Comparison of ENCODE assay signal across 8 mouse cellular contexts in the genomic region with DNA sequence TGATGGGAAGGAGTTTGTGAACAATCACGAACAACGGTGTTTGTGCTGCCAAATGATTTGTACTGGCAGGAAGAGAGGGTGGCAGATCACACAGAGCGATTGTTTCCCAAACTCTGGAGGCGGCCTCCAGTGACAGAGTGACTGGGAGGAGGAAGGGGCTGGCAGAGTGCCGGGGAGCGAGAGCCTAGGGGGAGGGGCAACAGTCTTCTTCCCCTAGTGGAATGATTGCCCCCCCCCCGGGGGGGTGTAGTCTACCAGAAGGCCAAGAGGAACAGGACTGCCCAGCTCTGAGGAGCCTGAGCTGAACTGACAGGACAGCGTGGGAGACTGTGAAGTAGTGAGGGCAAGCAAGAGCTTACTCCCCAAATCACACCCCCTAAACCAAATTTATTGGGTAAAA.
DNase-seq lines count a peak whose midpoint lies in the region; ATAC-seq and TF ChIP-seq lines count a peak whose summit lies in the region.

No protein-coding gene starts in this region.

- 3% methylated on average over 8 of the region's 8 CpGs for WGBS in embryonic facial prominence, embryonic 11.5 days
- 2% methylated on average over 8 of the region's 8 CpGs for WGBS in intestine, embryonic 15.5 days
- WGBS in midbrain, embryonic 11.5 days, result 3% methylated on average over 8 of the region's 8 CpGs
- 2% methylated on average over 8 of the region's 8 CpGs for WGBS in stomach, embryonic 14.5 days

- H3K9ac ChIP-seq in embryonic facial prominence, embryonic 11.5 days (replicated peaks; ENCODE audit: low read length), result no peak overlapping the region
- no peak overlapping the region for H3K9ac ChIP-seq in intestine, embryonic 15.5 days
- H3K9ac ChIP-seq in midbrain, embryonic 11.5 days (ENCODE audit: low read length), result peak overlapping the region; percentile 28; the same call in 1 of the 2 replicates
- H3K9ac ChIP-seq in stomach, embryonic 14.5 days (replicated peaks; ENCODE audit: low read depth, low read length), result no peak overlapping the region

- no peaks in the 10 kb centered on the region for H3K36me3 ChIP-seq in embryonic facial prominence, embryonic 11.5 days (replicated peaks; ENCODE audit: control insufficient read depth, insufficient read depth, low read depth, low read length)
- H3K36me3 ChIP-seq in intestine, embryonic 15.5 days, result no peaks in the 10 kb centered on the region
- H3K36me3 ChIP-seq in midbrain, embryonic 11.5 days (ENCODE audit: control insufficient read depth, insufficient read depth, low read length), result no peaks in the 10 kb centered on the region
- no peaks in the 10 kb centered on the region for H3K36me3 ChIP-seq in stomach, embryonic 14.5 days (ENCODE audit: control insufficient read depth, insufficient read depth, low read length)

- H3K27me3 ChIP-seq in embryonic facial prominence, embryonic 11.5 days (ENCODE audit: control insufficient read depth, insufficient read depth, low read length), result no peaks in the 10 kb centered on the region
- peaks cover 7% of the 10 kb centered on the region; the same call in 1 of the 2 replicates for H3K27me3 ChIP-seq in intestine, embryonic 15.5 days (replicated peaks)
- peaks cover 2% of the 10 kb centered on the region; the same call in 1 of the 2 replicates for H3K27me3 ChIP-seq in midbrain, embryonic 11.5 days (ENCODE audit: control insufficient read depth, insufficient read depth, low read length)
- H3K27me3 ChIP-seq in stomach, embryonic 14.5 days (ENCODE audit: control insufficient read depth, insufficient read depth, low read length), result no peaks in the 10 kb centered on the region

- H3K27ac ChIP-seq in embryonic facial prominence, embryonic 11.5 days (replicated peaks; ENCODE audit: low read depth, low read length), result 0 out of 2 replicates have a peak overlapping the region, but pooled peaks have one; percentile 13
- H3K27ac ChIP-seq in intestine, embryonic 15.5 days, result 0 out of 2 replicates have a peak overlapping the region, but pooled peaks have one; percentile 28
- H3K27ac ChIP-seq in midbrain, embryonic 11.5 days (ENCODE audit: low read depth, low read length), result peak overlapping the region; percentile 14; the same call in 1 of the 2 replicates
- peak overlapping the region; percentile 44; the same call in 1 of the 2 replicates for H3K27ac ChIP-seq in stomach, embryonic 14.5 days (ENCODE audit: low read length)

- H3K4me2 ChIP-seq in embryonic facial prominence, embryonic 11.5 days (ENCODE audit: low read depth, low read length), result peak overlapping the region; percentile 23; the same call in 1 of the 2 replicates
- peak overlapping the region; percentile 42 for H3K4me2 ChIP-seq in intestine, embryonic 15.5 days (replicated peaks)
- H3K4me2 ChIP-seq in midbrain, embryonic 11.5 days, result no peak overlapping the region; the same call in 1 of the 2 replicates
- H3K4me2 ChIP-seq in stomach, embryonic 14.5 days (replicated peaks; ENCODE audit: low read depth, low read length), result peak overlapping the region; percentile 32

- peak; percentile 95 for DNase-seq in brain, embryonic 14.5 days (ENCODE audit: low read depth)
- peak; percentile 69 for DNase-seq in embryonic facial prominence, embryonic 11.5 days (ENCODE audit: low spot score)
- peak; percentile 72 to 74 for DNase-seq in heart, adult 18-20 months
- DNase-seq in left cerebral cortex, adult 8-10 months (ENCODE audit: low spot score in 2 of 2), result peak; percentile 30 to 71
- DNase-seq in midbrain, embryonic 11.5 days (ENCODE audit: low spot score, missing footprints), result no peak
- no peak for DNase-seq in MN1 (ENCODE audit: low spot score)

- H3K4me3 ChIP-seq in embryonic facial prominence, embryonic 11.5 days (ENCODE audit: low read depth, low read length), result no peak overlapping the region
- H3K4me3 ChIP-seq in intestine, embryonic 15.5 days (replicated peaks), result no peak overlapping the region
- H3K4me3 ChIP-seq in midbrain, embryonic 11.5 days (ENCODE audit: low read depth, low read length), result no peak overlapping the region
- no peak overlapping the region for H3K4me3 ChIP-seq in stomach, embryonic 14.5 days (ENCODE audit: low read depth, low read length)

- TF ChIP-seq CTCF in brain, embryonic 14.5 days (IDR thresholded peaks at IDR 0.05; ENCODE audit: borderline replicate concordance, extremely low read depth, insufficient read depth, insufficient read length), result no peak

- no peak for TF ChIP-seq POLR2A in brain, embryonic 14.5 days (IDR thresholded peaks at IDR 0.05; ENCODE audit: borderline replicate concordance, extremely low read depth, insufficient read depth, insufficient read length, poor library complexity, severe bottlenecking)

- H3K9me3 ChIP-seq in embryonic facial prominence, embryonic 11.5 days (replicated peaks; ENCODE audit: control insufficient read depth, low read length), result no peaks in the 10 kb centered on the region
- H3K9me3 ChIP-seq in intestine, embryonic 15.5 days, result no peaks in the 10 kb centered on the region
- H3K9me3 ChIP-seq in midbrain, embryonic 11.5 days (ENCODE audit: control insufficient read depth, low read length), result no peaks in the 10 kb centered on the region
- H3K9me3 ChIP-seq in stomach, embryonic 14.5 days (ENCODE audit: control insufficient read depth, low read depth, low read length), result no peaks in the 10 kb centered on the region

- peak; percentile 31; the same call in 1 of the 2 replicates for ATAC-seq in embryonic facial prominence, embryonic 11.5 days (replicated peaks; ENCODE audit: insufficient number of reproducible peaks, low FRiP score, low TSS enrichment, low read depth)
- ATAC-seq in intestine, embryonic 15.5 days, result peak; percentile 80
- peak; percentile 62 for ATAC-seq in midbrain, embryonic 11.5 days (ENCODE audit: low FRiP score)
- peak; percentile 39; the same call in 1 of the 2 replicates for ATAC-seq in stomach, embryonic 14.5 days (ENCODE audit: insufficient number of reproducible peaks, insufficient read depth, low FRiP score, low read depth)

- peaks cover 9% of the 10 kb centered on the region for H3K4me1 ChIP-seq in embryonic facial prominence, embryonic 11.5 days (ENCODE audit: control insufficient read depth, insufficient read depth, low read length)
- peaks cover 21% of the 10 kb centered on the region; the same call in 1 of the 2 replicates for H3K4me1 ChIP-seq in intestine, embryonic 15.5 days (replicated peaks)
- peaks cover 25% of the 10 kb centered on the region for H3K4me1 ChIP-seq in midbrain, embryonic 11.5 days (ENCODE audit: control insufficient read depth, insufficient read depth, low read length)
- peaks cover 18% of the 10 kb centered on the region; the same call in 1 of the 2 replicates for H3K4me1 ChIP-seq in stomach, embryonic 14.5 days (ENCODE audit: control insufficient read depth, insufficient read depth, low read length)

Comparison
In these comparisons a context has a peak if more than half of its experiments do, and no peak if none do; other contexts are left out.
1. DNase-seq: peak in brain, embryonic 14.5 days (single experiment), embryonic facial prominence, embryonic 11.5 days (single experiment), heart, adult 18-20 months (2 of 2) and left cerebral cortex, adult 8-10 months (2 of 2); none in midbrain, embryonic 11.5 days (single experiment) and MN1 (single experiment).
2. Peak in every context shown above with its lines, with median percentiles within 50 percentile points of each other: ATAC-seq and H3K27ac ChIP-seq.